In genomic region chr4:148866812-148867470, GRCm38 (mm10) we compare ENCODE assay signal across 11 mouse cellular contexts.
DNase-seq lines count a peak whose midpoint lies in the region; ATAC-seq and TF ChIP-seq lines count a peak whose summit lies in the region.
"Had no signal": no experiment of that assay in that cellular context is flagged by ENCODE, and none has a peak within 500 bp of the region (broad histone marks: within the 10 kb centered on the region; RNA-seq: fewer than 3 reads in every experiment).

No protein-coding gene starts in this region.

- no peak for TF ChIP-seq POLR2A in limb, embryonic 14.5 days (IDR thresholded peaks at IDR 0.05; ENCODE audit: borderline replicate concordance, extremely low read depth, insufficient read depth, insufficient read length)

- no peaks in the 10 kb centered on the region for H3K27me3 ChIP-seq in kidney, embryonic 15.5 days
- peaks cover 67% of the 10 kb centered on the region for H3K27me3 ChIP-seq in forebrain, embryonic 12.5 days
- peaks cover 20% of the 10 kb centered on the region for H3K27me3 ChIP-seq in limb, embryonic 14.5 days (ENCODE audit: control insufficient read depth, insufficient read depth, low read length)

- no peaks in the 10 kb centered on the region for H3K9me3 ChIP-seq in kidney, embryonic 15.5 days (replicated peaks)
- H3K9me3 ChIP-seq in forebrain, embryonic 12.5 days: no peaks in the 10 kb centered on the region
- no peaks in the 10 kb centered on the region for H3K9me3 ChIP-seq in limb, embryonic 14.5 days (ENCODE audit: control insufficient read depth, low read length)
- H3K9me3 ChIP-seq: G1E had no signal

- H3K4me1 ChIP-seq in kidney, embryonic 15.5 days: peaks cover 22% of the 10 kb centered on the region
- H3K4me1 ChIP-seq in forebrain, embryonic 12.5 days: peaks cover 49% of the 10 kb centered on the region
- H3K4me1 ChIP-seq in limb, embryonic 14.5 days (ENCODE audit: control insufficient read depth, insufficient read depth, low read length): peaks cover 16% of the 10 kb centered on the region

- peak overlapping the region; percentile 54; the same call in 1 of the 2 replicates for H3K27ac ChIP-seq in kidney, embryonic 15.5 days
- peak overlapping the region; percentile 82 for H3K27ac ChIP-seq in forebrain, embryonic 12.5 days
- H3K27ac ChIP-seq in limb, embryonic 14.5 days (replicated peaks; ENCODE audit: low read depth, low read length): no peak overlapping the region

- H3K9ac ChIP-seq in kidney, embryonic 15.5 days: no peak overlapping the region
- H3K9ac ChIP-seq in forebrain, embryonic 12.5 days: no peak overlapping the region
- no peak overlapping the region for H3K9ac ChIP-seq in limb, embryonic 14.5 days (ENCODE audit: low read depth, low read length, severe bottlenecking)

- 7% methylated on average over 12 of the region's 12 CpGs for WGBS in kidney, embryonic 15.5 days
- 2% methylated on average over 12 of the region's 12 CpGs for WGBS in forebrain, embryonic 12.5 days
- 6% methylated on average over 12 of the region's 12 CpGs for WGBS in limb, embryonic 14.5 days

- H3K4me3 ChIP-seq in kidney, embryonic 15.5 days (replicated peaks): no peak overlapping the region
- no peak overlapping the region for H3K4me3 ChIP-seq in forebrain, embryonic 12.5 days (replicated peaks)
- H3K4me3 ChIP-seq in limb, embryonic 14.5 days (replicated peaks; ENCODE audit: low read length): no peak overlapping the region

- ATAC-seq in kidney, embryonic 15.5 days (replicated peaks; ENCODE audit: low FRiP score): no peak
- peak; percentile 77 for ATAC-seq in forebrain, embryonic 12.5 days (ENCODE audit: low FRiP score)
- ATAC-seq in limb, embryonic 14.5 days (ENCODE audit: low FRiP score, low read depth): peak; percentile 13; the same call in 1 of the 2 replicates
- ATAC-seq: intestine, embryonic 16.5 days had no signal

- no peak for DNase-seq in kidney, adult 8-10 months
- no peak for DNase-seq in limb, embryonic 14.5 days (ENCODE audit: low spot score)
- no peak for DNase-seq in spleen, postnatal 4 days (ENCODE audit: low spot score in 2 of 2)
- DNase-seq in lung, postnatal 25 days (ENCODE audit: low spot score): no peak
- DNase-seq in left cerebral cortex, postnatal 4 days: no peak
- DNase-seq: adrenal gland, postnatal 10 days; cerebellum, adult 8-10 months had no signal

- H3K4me2 ChIP-seq in kidney, embryonic 15.5 days: 0 out of 2 replicates have a peak overlapping the region, but pooled peaks have one; percentile 16
- peak overlapping the region; percentile 15 for H3K4me2 ChIP-seq in forebrain, embryonic 12.5 days
- no peak overlapping the region for H3K4me2 ChIP-seq in limb, embryonic 14.5 days (replicated peaks; ENCODE audit: low read depth, low read length, severe bottlenecking)

- H3K36me3 ChIP-seq in kidney, embryonic 15.5 days: no peaks in the 10 kb centered on the region
- no peaks in the 10 kb centered on the region for H3K36me3 ChIP-seq in forebrain, embryonic 12.5 days (replicated peaks)
- H3K36me3 ChIP-seq in limb, embryonic 14.5 days (ENCODE audit: control insufficient read depth, insufficient read depth, low read length): no peaks in the 10 kb centered on the region
- H3K36me3 ChIP-seq: G1E had no signal

- intact Hi-C loops in left cerebral cortex, postnatal 4 days (cut with DNase I): no loop called here
